ENCODE assay signal across 11 mouse cellular contexts in the genomic region with DNA sequence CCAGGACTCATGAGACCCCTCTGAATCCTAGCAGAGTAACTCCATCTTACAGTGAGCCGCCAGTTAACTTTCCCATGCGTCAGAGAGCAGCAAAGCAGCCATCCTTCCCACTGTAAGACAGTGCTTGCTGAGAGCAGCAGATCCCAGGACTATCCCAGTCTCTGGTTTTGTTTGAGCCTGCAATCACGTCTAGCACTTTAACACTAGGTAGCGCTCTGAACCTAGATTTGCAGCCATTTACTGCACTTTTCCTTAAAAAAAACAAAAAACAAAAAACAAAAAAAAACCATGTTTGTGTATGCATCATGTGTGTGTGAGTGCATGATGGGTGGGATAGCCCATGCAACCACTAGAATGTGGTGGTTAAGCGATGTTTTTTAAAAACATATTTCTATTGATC. TPM values are rescaled to one million over a fixed set of nuclear protein-coding genes. Genes with fewer than 3 reads are reported as not detected.
DNase-seq lines count a peak whose midpoint lies in the region; ATAC-seq and TF ChIP-seq lines count a peak whose summit lies in the region.
"Had no signal": no experiment of that assay in that cellular context is flagged by ENCODE, and none has a peak within 500 bp of the region (broad histone marks: within the 10 kb centered on the region; RNA-seq: fewer than 3 reads in every experiment).

No protein-coding gene starts in this region.

- ATAC-seq in embryonic facial prominence, embryonic 11.5 days (replicated peaks; ENCODE audit: insufficient number of reproducible peaks, low FRiP score, low TSS enrichment, low read depth) = no peak
- no peak for ATAC-seq in kidney, postnatal 0 days (replicated peaks; ENCODE audit: low FRiP score, low read depth)
- ATAC-seq in Patski = no peak

- no peak overlapping the region for H3K27ac ChIP-seq in embryonic facial prominence, embryonic 11.5 days (replicated peaks; ENCODE audit: low read depth, low read length)
- no peak overlapping the region for H3K27ac ChIP-seq in embryonic facial prominence, embryonic 10.5 days (replicated peaks)
- no peak overlapping the region for H3K27ac ChIP-seq in kidney, postnatal 0 days
- H3K27ac ChIP-seq in cerebellum, adult 2 months (ENCODE audit: insufficient read depth, low read length) = no peak overlapping the region
- H3K27ac ChIP-seq: forebrain, embryonic 12.5 days; neural tube, embryonic 13.5 days had no signal

- DNase-seq in embryonic facial prominence, embryonic 11.5 days (ENCODE audit: low spot score) = peak; percentile 39
- no peak for DNase-seq in embryonic facial prominence, embryonic 10.5 days (ENCODE audit: low spot score)
- peak; percentile 69 for DNase-seq in kidney, postnatal 0 days (ENCODE audit: low spot score)
- no peak for DNase-seq in kidney, adult 18-20 months
- DNase-seq in 3134 (ENCODE audit: extremely low read depth, insufficient read length, low spot score) (peak; percentile 40), Patski (ENCODE audit: low read depth, low spot score) (no peak)
- DNase-seq in right cerebral cortex, adult 2 months (ENCODE audit: low spot score in 2 of 2) = no peak
- no peak for DNase-seq in cerebellum, adult 2 months

- WGBS in embryonic facial prominence, embryonic 11.5 days = 36% methylated on average over 5 of the region's 5 CpGs
- 41% methylated on average over 5 of the region's 5 CpGs for WGBS in embryonic facial prominence, embryonic 10.5 days
- 47% methylated on average over 5 of the region's 5 CpGs for WGBS in kidney, postnatal 0 days
- WGBS in cerebellum, adult 2 months = 28% methylated on average over 5 of the region's 5 CpGs

- no peaks in the 10 kb centered on the region for H3K36me3 ChIP-seq in embryonic facial prominence, embryonic 11.5 days (replicated peaks; ENCODE audit: control insufficient read depth, insufficient read depth, low read depth, low read length)
- no peaks in the 10 kb centered on the region for H3K36me3 ChIP-seq in embryonic facial prominence, embryonic 10.5 days (replicated peaks)
- H3K36me3 ChIP-seq in kidney, postnatal 0 days (ENCODE audit: insufficient read depth, low read length) = no peaks in the 10 kb centered on the region
- H3K36me3 ChIP-seq: forebrain, embryonic 12.5 days; neural tube, embryonic 13.5 days had no signal

- no peaks in the 10 kb centered on the region for H3K4me1 ChIP-seq in embryonic facial prominence, embryonic 11.5 days (ENCODE audit: control insufficient read depth, insufficient read depth, low read length)
- H3K4me1 ChIP-seq in embryonic facial prominence, embryonic 10.5 days = peaks cover 21% of the 10 kb centered on the region
- peaks cover 5% of the 10 kb centered on the region; the same call in 1 of the 2 replicates for H3K4me1 ChIP-seq in kidney, postnatal 0 days (replicated peaks; ENCODE audit: insufficient read depth, low read length)
- H3K4me1 ChIP-seq in cerebellum, adult 2 months (ENCODE audit: control insufficient read depth, insufficient read depth, low read length) = no peaks in the 10 kb centered on the region; the same call in 1 of the 2 replicates

- TF ChIP-seq CTCF in kidney, postnatal 0 days (IDR thresholded peaks at IDR 0.05; ENCODE audit: low read depth) = peak; percentile 58; the same call in 1 of the 2 replicates
- peak; percentile 78 for TF ChIP-seq CTCF in Patski (IDR thresholded peaks at IDR 0.05)
- TF ChIP-seq CTCF in cerebellum, adult 2 months (IDR thresholded peaks at IDR 0.05; ENCODE audit: borderline replicate concordance, insufficient read depth, low read depth, low read length) = no peak

- no peak for TF ChIP-seq POLR2A in cerebellum, adult 2 months (IDR thresholded peaks at IDR 0.05; ENCODE audit: borderline replicate concordance, insufficient read depth, low read length)

- H3K4me3 ChIP-seq in embryonic facial prominence, embryonic 11.5 days (ENCODE audit: low read depth, low read length) = no peak overlapping the region
- H3K4me3 ChIP-seq in embryonic facial prominence, embryonic 10.5 days = no peak overlapping the region
- H3K4me3 ChIP-seq in kidney, postnatal 0 days (replicated peaks; ENCODE audit: low read depth, low read length) = no peak overlapping the region
- H3K4me3 ChIP-seq in cerebellum, adult 2 months (replicated peaks; ENCODE audit: insufficient read depth, low read depth, low read length) = no peak overlapping the region
- H3K4me3 ChIP-seq: forebrain, embryonic 12.5 days; megakaryocyte, embryonic 14.5 days; neural tube, embryonic 13.5 days had no signal

- H3K4me2 ChIP-seq in embryonic facial prominence, embryonic 11.5 days (ENCODE audit: low read depth, low read length) = no peak overlapping the region
- no peak overlapping the region for H3K4me2 ChIP-seq in kidney, postnatal 0 days (ENCODE audit: low read length)
- H3K4me2 ChIP-seq: forebrain, embryonic 12.5 days; neural tube, embryonic 13.5 days had no signal

- H3K9ac ChIP-seq in embryonic facial prominence, embryonic 11.5 days (replicated peaks; ENCODE audit: low read length) = no peak overlapping the region
- H3K9ac ChIP-seq in kidney, postnatal 0 days (ENCODE audit: low read depth, low read length) = no peak overlapping the region
- H3K9ac ChIP-seq: forebrain, embryonic 12.5 days; neural tube, embryonic 13.5 days had no signal

- CTCF ChIA-PET in Patski (lab: Charles Lee) = interaction anchor here (2.0 to 6.4 kb wide), 3 partner anchors 42 to 150 kb away, joined by 7 to 42 read pairs (median 22); a partner anchor contains a TSS

- no peaks in the 10 kb centered on the region for H3K27me3 ChIP-seq in embryonic facial prominence, embryonic 11.5 days (ENCODE audit: control insufficient read depth, insufficient read depth, low read length)
- no peaks in the 10 kb centered on the region for H3K27me3 ChIP-seq in embryonic facial prominence, embryonic 10.5 days (replicated peaks; ENCODE audit: low read depth, poor library complexity, severe bottlenecking)
- no peaks in the 10 kb centered on the region for H3K27me3 ChIP-seq in kidney, postnatal 0 days (ENCODE audit: insufficient read depth, low read length)
- no peaks in the 10 kb centered on the region for H3K27me3 ChIP-seq in Patski
- H3K27me3 ChIP-seq in cerebellum, adult 2 months (ENCODE audit: control insufficient read depth, insufficient read depth, low read length) = no peaks in the 10 kb centered on the region; the same call in 1 of the 2 replicates
- H3K27me3 ChIP-seq: forebrain, embryonic 12.5 days; megakaryocyte, embryonic 14.5 days; neural tube, embryonic 13.5 days had no signal

- POLR2A ChIA-PET in Patski (lab: Charles Lee) = interaction anchor here (1.9 kb wide), 1 partner anchor 44 kb away, joined by 11 read pairs; a partner anchor contains a TSS

- H3K9me3 ChIP-seq in embryonic facial prominence, embryonic 11.5 days (replicated peaks; ENCODE audit: control insufficient read depth, low read length) = no peaks in the 10 kb centered on the region
- H3K9me3 ChIP-seq in embryonic facial prominence, embryonic 10.5 days = no peaks in the 10 kb centered on the region
- H3K9me3 ChIP-seq in kidney, postnatal 0 days (replicated peaks; ENCODE audit: low read length) = no peaks in the 10 kb centered on the region
- H3K9me3 ChIP-seq: forebrain, embryonic 12.5 days; megakaryocyte, embryonic 14.5 days; neural tube, embryonic 13.5 days had no signal

- in situ Hi-C loops in Patski (cut with MboI; ENCODE audit: low pct_unique_long_range_greater_than_20kb) = loop anchor here (5.0 kb wide), 1 partner anchor 42 kb away; no protein-coding TSS in a partner anchor

RNA-seq across cellular contexts. Expression of a gene that starts 4.1 kb away (rescaled TPM):
- 65.2 and 69.0 TPM in 2 replicates for polyA plus RNA-seq in embryonic facial prominence, embryonic 11.5 days (2014; fragmentation: Nextera tagmentation; extraction: Ambion mirVana)
- 62.2 and 68.6 TPM in 2 replicates for polyA plus RNA-seq in embryonic facial prominence, embryonic 10.5 days (2016; fragmentation: Nextera tagmentation; extraction: Ambion mirVana)
- 49.7 and 50.5 TPM in 2 replicates for polyA plus RNA-seq in kidney, postnatal 0 days (2015; fragmentation: Nextera tagmentation; extraction: Ambion mirVana)
- polyA plus RNA-seq in Patski (2021) = 36.5 TPM
- 20.8 and 22.4 TPM in 2 replicates for polyA plus RNA-seq in cerebellum, adult 2 months (2012; rRNA removed)

RNA-seq across cellular contexts. Expression of a gene that starts 16.9 kb away (rescaled TPM):
- polyA plus RNA-seq in embryonic facial prominence, embryonic 11.5 days (2014; fragmentation: Nextera tagmentation; extraction: Ambion mirVana) = 13.7 and 13.8 TPM in 2 replicates
- polyA plus RNA-seq in embryonic facial prominence, embryonic 10.5 days (2016; fragmentation: Nextera tagmentation; extraction: Ambion mirVana) = 12.8 and 13.9 TPM in 2 replicates
- polyA plus RNA-seq in kidney, postnatal 0 days (2015; fragmentation: Nextera tagmentation; extraction: Ambion mirVana) = 17.2 and 18.6 TPM in 2 replicates
- 40.0 TPM for polyA plus RNA-seq in Patski (2021)
- 11.7 and 12.0 TPM in 2 replicates for polyA plus RNA-seq in cerebellum, adult 2 months (2012; rRNA removed)

RNA-seq across cellular contexts. Expression of a gene that starts 17.1 kb away (rescaled TPM):
- 48.8 and 49.3 TPM in 2 replicates for polyA plus RNA-seq in embryonic facial prominence, embryonic 11.5 days (2014; fragmentation: Nextera tagmentation; extraction: Ambion mirVana)
- 51.1 and 52.6 TPM in 2 replicates for polyA plus RNA-seq in embryonic facial prominence, embryonic 10.5 days (2016; fragmentation: Nextera tagmentation; extraction: Ambion mirVana)
- 35.0 and 37.4 TPM in 2 replicates for polyA plus RNA-seq in kidney, postnatal 0 days (2015; fragmentation: Nextera tagmentation; extraction: Ambion mirVana)
- 50.3 TPM for polyA plus RNA-seq in Patski (2021)
- polyA plus RNA-seq in cerebellum, adult 2 months (2012; rRNA removed) = 13.0 and 15.0 TPM in 2 replicates

RNA-seq across cellular contexts. Expression of a gene that starts 34.2 kb away (rescaled TPM):
- polyA plus RNA-seq in embryonic facial prominence, embryonic 11.5 days (2014; fragmentation: Nextera tagmentation; extraction: Ambion mirVana) = 60.4 and 66.2 TPM in 2 replicates
- polyA plus RNA-seq in embryonic facial prominence, embryonic 10.5 days (2016; fragmentation: Nextera tagmentation; extraction: Ambion mirVana) = 62.2 and 64.0 TPM in 2 replicates
- 55.3 and 57.4 TPM in 2 replicates for polyA plus RNA-seq in kidney, postnatal 0 days (2015; fragmentation: Nextera tagmentation; extraction: Ambion mirVana)
- 81.9 TPM for polyA plus RNA-seq in Patski (2021)
- 60.4 and 61.5 TPM in 2 replicates for polyA plus RNA-seq in cerebellum, adult 2 months (2012; rRNA removed)

RNA-seq across cellular contexts. Expression of a gene that starts 35.0 kb away (rescaled TPM):
- 61.7 and 64.6 TPM in 2 replicates for polyA plus RNA-seq in embryonic facial prominence, embryonic 11.5 days (2014; fragmentation: Nextera tagmentation; extraction: Ambion mirVana)
- 54.5 and 55.3 TPM in 2 replicates for polyA plus RNA-seq in embryonic facial prominence, embryonic 10.5 days (2016; fragmentation: Nextera tagmentation; extraction: Ambion mirVana)
- 33.3 and 34.2 TPM in 2 replicates for polyA plus RNA-seq in kidney, postnatal 0 days (2015; fragmentation: Nextera tagmentation; extraction: Ambion mirVana)
- polyA plus RNA-seq in Patski (2021) = 71.9 TPM
- 91.9 and 94.7 TPM in 2 replicates for polyA plus RNA-seq in cerebellum, adult 2 months (2012; rRNA removed)

Comparison
In these comparisons a context has a peak if more than half of its experiments do, and no peak if none do; other contexts are left out.
1. DNase-seq: peak in embryonic facial prominence, embryonic 11.5 days (single experiment), kidney, postnatal 0 days (single experiment) and 3134 (single experiment); none in embryonic facial prominence, embryonic 10.5 days (single experiment), kidney, adult 18-20 months (single experiment), Patski (single experiment), right cerebral cortex, adult 2 months (0 of 2) and cerebellum, adult 2 months (0 of 2).